Mouse (Mus musculus) left cerebral cortex, postnatal 10 days (tissue): Measurements from ENCODE around the gene Phactr2. TPM values are rescaled to one million over a fixed set of nuclear protein-coding genes. Genes with fewer than 3 reads are reported as not detected.
"Not testable (repeated sequence)": the region's sequence is repeated elsewhere in the genome, so short reads cannot be mapped to it uniquely, and the experiment has no call there.

ENCODE experiments used
- DNase-seq, 2 experiments: peaks; one replicate each; pipeline ENCODE4 v3.0.0; 2021 to 2022; ENCODE audit warnings: low spot score in 2 of 2, mixed read lengths in 1 of 2; ENCODE audit errors: extremely low spot score in 1 of 2
- intact Hi-C: fragments of 180-260 bp; cut with DNase I; formaldehyde crosslinking; loops from one replicate; pipeline ENCODE4 v1.15.1; 2025
- total RNA-seq, 2 experiments: library from RNA; stranded (reverse); gene quantifications; 2 replicates each; pipeline ENCODE4 v1.2.3; 2021

The Phactr2 gene
- total RNA-seq, 2 experiments from 2014 or later = 14.8 to 17.2 TPM

DNA sequence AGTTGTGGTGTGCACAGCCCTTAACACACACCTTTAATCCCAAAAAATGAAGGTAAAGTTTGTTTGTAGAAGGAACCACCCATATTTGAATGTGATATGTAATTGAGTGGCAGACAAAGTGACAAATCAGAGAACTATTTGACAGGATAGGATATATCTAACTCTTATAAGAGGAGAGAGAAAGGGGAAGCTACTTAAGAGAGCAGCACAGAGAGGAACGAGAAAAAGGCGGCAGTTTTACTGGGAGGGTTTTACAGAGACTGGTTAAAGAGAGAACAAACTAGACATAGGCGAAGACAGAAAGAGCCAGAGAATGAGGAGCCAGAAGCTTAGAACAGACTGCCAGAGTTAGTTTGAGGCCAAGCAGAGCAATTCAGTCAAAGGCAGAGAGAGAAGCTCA, 273.4 kb downstream of the Phactr2 start:
- intact Hi-C loops = no loop called here
- DNase-seq = no peak

DNA sequence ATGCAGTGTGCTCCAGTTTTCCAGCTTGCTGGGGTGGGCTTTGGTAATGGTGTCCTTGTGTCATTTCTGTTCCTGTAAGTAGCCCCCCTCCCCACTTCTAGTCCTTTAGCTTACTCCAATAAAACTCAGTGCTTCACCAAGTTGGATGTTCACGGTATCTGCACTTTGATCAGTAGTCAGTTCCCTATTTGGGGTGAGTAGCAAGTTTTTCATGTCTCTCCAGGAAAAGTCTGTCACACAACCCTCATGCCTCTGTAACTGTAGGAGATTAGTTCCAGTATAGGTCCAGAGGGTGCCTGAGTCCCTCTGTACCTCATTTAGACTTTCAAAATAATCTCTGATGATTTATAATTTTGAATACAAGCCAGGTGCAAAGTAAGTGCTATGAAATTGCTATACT, 275.0 kb downstream of the Phactr2 start:
- intact Hi-C loops = no loop called here

DNA sequence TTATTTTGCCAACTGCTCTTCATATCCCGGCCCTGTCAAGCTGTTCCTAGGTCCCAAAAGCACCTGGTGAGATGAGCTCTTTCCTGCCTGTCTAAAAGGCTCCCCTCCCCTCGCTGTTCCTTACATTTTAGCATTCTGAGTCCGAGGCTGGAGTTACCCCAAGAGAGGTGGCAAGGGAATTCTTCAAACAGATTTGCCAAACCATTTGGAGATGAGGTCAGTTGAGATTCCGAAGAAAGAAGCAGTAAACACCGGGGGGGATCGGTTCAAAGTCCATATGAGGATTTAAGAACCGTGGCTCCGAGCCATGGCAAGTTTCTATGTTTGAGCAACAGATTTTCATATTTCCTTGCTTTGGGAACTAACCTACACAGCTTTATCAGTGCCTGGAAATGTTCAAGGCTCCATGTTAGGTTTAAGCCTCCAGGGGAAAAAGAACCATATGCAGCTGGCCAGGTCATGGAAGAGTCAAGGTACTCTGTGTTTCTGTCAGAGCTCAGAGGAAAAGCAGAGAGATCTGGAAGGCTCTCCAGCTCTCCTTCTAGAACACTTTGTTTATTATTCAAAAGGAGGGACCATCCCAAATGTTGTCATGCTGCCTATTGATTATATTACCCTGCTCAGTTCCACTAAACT, 277.2 kb downstream of the Phactr2 start:
- intact Hi-C loops = no loop called here
- no peak for DNase-seq

More for the DNA sequence above, 275.0 kb downstream of the Phactr2 start:
- DNase-seq = no peak

DNA sequence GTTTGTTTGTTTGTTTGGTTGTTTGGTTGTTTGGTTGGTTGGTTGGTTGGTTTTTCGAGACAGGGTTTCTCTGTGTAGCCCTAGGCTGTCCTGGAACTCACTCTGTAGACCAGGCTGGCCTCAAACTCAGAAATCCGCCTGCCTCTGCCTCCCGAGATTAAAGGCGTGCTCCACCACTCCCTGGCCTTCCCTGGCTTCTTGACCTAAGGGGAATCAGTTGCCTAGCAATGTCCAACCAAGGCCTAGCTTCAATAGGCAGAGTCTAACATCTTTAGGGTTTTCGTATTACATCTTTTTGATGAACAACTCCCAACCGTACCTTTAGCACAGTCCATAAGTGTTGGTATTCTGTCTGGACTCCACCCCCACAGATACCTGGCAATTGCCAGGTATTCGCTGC, 280.7 kb downstream of the Phactr2 start:
- DNase-seq, intact Hi-C loops: not testable (repeated sequence)

DNA sequence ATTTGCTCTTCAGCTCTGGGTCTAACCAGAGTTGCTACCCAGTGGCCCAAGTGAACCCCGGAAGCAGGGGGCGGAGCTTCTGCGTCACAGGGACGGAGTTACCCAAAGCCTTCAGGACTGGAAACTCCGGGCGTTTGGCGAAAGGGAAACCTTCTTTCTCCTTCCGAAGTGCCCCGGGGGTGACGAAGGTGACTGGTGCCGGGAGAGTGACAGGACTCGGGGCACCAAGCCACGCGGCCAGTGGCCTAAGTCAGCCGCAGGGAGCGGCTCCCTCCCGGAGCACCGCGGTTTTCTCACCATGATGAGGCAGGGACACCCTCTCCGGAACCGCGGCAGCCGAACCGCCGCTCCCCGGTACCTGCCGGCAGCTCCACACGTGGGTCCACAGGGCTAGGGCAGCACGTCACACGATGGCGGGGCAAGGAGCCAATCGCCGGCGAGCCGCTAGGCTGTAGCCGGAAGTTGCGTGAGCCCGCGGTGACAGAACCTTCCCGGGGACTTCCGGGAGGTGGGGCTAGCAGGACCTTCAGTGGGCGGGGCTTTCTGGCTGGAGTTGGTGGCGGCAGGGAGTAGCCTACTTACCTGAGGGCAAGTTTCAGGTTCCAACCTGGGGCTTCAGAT, 281.4 kb downstream of the Phactr2 start, which contains the start of gene Ltv1:
TSS of gene Ltv1 (minus strand) at position 438 of the 621 bp plus-strand sequence.
- peak; percentile 96 to 98 for DNase-seq
- intact Hi-C loops = no loop called here

DNA sequence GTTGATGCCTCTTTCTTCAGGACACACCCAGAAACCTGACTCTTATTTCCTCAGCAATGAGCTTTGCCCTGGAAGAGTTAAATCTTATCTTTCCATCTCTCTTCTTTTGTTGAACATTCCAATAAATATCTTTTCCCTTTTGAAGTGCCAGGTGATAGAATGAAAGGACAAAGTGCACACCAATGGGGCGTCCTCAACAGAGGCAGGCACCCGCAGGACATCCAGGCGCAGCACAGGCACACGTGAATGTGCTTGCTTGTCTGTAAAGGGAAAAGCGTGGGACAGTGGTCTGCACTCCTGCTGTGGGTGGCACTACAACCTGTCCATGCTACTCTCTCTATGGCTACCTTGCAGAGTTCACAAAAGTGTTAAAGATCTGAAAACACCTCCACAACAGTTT, 284.3 kb downstream of the Phactr2 start:
- no peak for DNase-seq
- intact Hi-C loops = loop anchor here (10.0 kb wide), 1 partner anchor 335 kb away; no protein-coding TSS in a partner anchor

DNA sequence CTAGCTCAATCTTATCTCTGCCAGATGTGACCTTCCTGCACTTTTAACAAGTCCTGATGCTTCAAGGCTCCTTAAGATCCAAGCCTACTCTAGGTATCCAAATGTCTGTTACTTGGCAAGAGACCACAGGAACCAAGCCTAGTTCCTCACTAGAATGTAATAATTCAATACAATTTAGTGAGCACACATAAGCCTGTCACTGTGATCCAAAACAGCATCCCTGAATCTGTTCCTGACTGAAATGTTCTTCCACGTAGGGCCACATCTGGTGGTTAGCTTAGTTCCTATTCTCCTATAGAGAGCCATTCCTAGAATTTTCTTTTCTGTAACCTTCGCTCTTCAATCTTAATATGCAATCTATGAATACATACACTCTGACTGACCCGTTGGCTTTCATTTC, 287.5 kb downstream of the Phactr2 start:
- no peak for DNase-seq
- intact Hi-C loops = loop anchor here (10.0 kb wide), 1 partner anchor 338 kb away; no protein-coding TSS in a partner anchor

DNA sequence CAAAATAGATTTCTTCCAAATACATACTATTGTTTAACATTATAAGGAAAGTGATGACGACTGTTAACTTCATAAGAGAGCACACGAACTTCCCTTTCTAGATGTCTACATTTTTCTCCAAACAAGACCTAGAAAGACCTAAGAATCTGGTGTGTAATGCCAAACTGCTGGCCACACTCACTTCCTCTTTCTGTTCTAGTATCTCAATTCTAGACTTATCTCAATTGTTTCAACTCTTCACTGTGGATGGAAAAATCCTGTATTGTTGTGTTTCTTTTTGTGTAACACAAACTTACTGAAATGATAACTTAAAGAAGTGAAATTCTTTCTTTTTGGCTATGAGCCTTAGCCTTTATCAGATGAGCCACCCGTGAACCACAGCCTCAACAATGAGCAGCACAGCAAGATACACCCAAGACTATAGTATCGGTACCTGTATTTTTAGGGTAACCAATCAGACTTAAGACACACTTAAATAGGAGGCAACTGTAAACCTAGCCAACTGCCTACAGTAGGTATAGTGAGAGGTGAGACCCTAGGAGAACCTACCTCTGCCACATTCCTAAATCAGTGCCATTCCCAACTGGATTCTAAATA, 289.9 kb downstream of the Phactr2 start:
- no peak for DNase-seq
- intact Hi-C loops = loop anchor here (10.0 kb wide), 1 partner anchor 341 kb away; no protein-coding TSS in a partner anchor

DNA sequence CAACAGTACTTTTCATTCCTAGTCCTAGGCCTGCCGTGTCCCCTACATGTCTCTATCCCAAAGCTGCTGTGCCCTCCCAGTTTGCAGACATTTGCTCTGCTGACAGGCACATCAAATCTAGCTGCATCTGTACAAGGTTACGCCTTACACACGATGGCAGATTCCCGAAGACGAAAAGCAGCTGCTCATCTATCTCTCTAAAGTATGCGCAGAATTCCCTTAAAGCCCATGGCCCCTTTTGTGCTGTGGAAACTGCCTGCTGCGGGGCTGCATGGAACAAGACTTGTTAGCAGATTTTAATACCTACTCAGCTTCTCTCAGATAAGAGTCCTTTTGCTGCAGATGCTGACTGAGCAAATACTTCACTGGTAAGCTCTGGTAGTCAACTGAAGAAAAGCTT, 294.0 kb downstream of the Phactr2 start:
- no peak for DNase-seq
- intact Hi-C loops = loop anchor here (10.0 kb wide), 1 partner anchor 345 kb away; no protein-coding TSS in a partner anchor

DNA sequence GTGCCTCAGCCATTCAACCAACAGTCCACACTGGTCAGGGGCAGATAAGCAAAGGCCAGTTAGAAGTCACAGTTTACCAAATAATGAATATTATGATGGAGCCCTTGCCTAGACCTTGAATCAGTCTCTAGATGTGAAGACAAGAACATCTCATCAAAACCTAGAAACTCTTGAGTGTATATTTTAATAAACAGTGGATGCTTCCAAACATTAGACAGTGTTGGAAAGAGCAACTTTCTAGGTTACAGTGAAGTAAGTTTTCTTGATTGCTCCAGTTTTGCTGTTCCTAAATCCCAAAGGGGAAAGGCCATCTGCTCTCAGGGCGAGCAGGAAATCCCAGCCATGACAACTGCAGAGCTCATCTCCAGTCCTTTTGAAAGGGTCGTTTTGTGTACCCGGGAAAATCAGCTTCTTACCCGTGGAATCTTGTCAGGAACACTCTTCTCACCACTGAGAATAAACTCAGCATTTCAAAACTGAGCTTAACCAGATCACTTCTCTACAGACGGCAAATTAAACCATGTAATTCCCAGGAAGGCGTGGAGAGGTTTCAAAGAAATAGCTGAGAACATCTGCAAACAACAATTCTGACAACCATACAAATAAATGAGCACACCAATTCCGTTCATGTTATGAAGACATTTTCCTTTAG, 296.1 kb downstream of the Phactr2 start, which contains the start of gene Zc2hc1b:
TSS of gene Zc2hc1b (minus strand) at position 51 of the 652 bp plus-strand sequence.
- intact Hi-C loops = no loop called here
- no peak for DNase-seq

DNA sequence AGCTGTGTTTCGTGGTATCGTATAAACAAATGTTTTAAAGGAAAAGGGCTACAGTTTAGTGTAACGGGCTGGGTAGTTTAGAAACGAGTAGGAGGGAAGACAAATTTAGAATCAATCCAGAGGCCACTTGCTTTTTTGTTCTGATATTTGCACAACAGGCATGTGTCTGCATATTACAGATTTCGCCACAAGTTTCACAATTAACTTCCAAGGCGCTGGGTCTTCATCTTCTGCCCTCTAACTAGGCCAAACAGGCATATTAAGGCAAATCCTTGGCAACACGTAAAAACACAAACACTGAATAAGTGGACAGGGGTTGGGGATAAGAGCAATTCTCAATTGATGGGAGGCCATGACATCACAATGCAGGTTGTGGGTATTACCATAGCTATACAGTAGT, 298.3 kb downstream of the Phactr2 start:
- no peak for DNase-seq
- intact Hi-C loops = no loop called here

DNA sequence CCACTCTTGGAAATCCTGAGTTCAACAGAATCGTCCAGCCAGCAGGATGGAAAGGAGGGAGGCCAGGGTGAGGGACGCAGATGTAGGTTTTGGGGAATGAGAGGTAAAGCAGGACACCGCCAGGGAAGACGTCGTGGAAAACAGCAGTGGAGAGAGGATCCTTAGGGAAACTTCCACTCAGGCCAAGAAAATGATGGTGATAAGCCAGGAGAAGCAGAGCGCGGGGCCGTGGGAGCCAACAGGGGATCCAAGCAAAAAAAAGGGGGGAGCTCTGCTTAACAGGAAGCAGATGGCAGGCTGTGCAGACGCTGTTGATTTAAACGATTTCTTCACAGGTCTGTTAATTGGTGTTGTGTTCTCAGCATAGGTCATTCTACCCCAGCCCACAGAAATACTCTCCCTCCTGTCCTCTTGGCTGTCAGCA, 301.4 kb downstream of the Phactr2 start:
- intact Hi-C loops = no loop called here
- DNase-seq = no peak

DNA sequence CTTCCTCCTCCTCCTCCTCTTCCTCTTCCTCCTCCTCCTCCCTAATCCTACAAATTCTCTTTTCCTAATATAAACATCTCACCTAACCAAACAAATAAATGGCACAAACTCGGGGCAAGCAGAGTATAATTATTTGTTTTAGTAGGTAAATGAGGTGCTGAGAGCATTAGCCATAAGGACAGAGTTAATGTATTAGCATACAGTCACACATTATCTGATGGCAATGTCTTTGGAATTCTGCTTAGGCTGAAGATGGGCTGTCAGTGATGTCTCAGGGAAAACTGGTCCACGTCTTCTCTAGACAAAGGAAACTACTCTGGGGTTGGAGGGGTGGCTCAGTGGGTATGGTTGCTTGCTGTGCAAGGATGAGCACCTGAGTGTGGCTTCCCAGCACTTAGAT, 302.8 kb downstream of the Phactr2 start:
- no peak for DNase-seq
- intact Hi-C loops = no loop called here

DNA sequence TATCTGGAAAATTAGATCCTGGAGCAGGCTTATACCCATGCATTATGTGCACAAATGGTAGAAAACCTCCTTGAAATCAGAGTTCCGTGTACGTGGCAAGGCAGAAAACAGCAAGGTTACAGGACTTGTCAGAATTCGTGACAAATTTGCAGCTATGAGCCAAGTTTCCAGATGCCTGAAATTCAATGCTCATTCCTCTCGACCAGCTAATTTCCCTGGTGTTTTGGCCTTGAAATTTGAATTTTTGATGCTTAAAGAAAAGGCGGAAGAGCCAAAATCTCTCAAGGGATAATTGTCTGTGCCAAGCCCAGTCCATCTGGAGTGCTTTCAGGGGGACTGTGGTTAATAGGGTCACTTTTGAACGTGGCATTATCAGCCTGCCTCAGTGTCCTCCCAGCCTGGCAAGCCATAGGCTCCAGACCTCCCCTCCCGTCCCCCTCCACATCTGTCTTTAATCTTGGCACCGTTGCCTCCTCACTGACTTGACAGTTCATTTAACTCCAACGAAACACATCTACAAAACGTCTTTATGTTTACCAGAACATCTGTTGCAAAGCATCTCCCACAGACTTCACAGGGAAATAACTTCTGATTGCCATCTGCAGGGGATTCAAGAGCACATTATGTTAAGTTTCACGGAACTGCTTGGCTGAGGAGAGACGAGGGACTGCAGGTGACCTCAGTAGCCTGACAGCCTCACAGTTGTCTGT, 303.3 kb downstream of the Phactr2 start:
- intact Hi-C loops = no loop called here

DNA sequence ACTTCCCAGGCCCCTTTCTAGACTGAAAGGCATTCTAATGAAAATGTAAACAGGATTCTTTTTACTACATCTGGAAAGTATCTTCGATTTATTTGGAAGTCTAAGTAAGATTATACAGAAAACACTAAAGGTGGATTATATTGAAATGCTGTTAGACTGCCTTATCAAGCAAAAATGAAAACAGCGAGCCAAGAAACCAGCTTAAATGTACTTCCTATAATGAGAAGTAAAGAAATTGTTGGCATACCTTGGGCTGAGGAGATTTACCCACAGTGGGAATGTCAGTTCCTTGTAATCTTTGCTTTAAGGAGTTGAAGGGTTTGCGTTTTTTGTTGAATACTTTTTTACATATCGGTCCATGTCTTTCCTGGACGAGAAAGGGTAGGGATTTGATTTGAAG, 305.8 kb downstream of the Phactr2 start:
- intact Hi-C loops = no loop called here
- no peak for DNase-seq

More for the DNA sequence above, 303.3 kb downstream of the Phactr2 start:
- DNase-seq = no peak

DNA sequence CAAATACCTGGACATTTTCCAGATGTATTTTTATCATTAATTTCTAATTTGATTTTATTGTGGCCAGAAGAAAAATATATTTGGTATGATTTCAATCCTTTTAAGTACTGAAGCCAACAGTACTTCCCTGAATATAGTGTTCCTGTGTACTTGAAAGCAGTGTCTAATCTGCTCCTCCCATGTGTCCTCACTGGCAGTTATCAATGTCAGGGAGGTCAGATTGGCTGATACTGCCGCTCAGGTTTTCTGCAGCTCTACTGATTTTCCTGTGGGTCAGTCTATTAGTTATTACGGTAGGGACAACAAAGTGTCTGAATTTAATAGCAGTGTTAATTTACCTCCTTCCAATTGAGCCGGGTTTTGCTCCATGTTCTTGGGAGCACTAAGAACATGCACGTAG, 312.2 kb downstream of the Phactr2 start:
- intact Hi-C loops = no loop called here
- DNase-seq = no peak

DNA sequence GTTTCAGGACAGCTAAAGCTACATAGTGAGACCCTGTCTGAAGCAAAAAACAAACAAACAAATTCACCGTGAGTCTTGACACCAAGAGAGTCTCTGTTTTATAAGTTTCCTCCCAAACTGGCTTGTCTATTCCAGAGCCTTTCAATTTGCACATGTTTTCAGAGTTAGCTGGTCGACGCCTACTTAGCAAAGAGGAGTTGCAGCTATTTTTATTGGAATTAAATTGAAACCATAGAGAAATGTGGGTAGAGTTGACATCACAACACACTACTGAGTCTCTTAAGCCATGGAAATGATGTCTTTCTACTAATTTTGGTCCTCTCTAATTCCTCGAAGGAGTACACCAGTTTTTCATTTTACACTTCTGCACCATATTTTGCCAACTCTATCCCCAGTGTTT, 313.3 kb downstream of the Phactr2 start:
- DNase-seq = no peak
- intact Hi-C loops = no loop called here
